Mouse (Mus musculus) cortical plate, adult 2 months (tissue): ENCODE data around the gene Itpkc. TPM values are rescaled to one million over a fixed set of nuclear protein-coding genes. Genes with fewer than 3 reads are reported as not detected.

Experiments used
- H3K27ac ChIP-seq: fragments of 200-500 bp; 2 replicates; pipeline ENCODE4 v1.5.1; 2012; ENCODE audit warnings: low read length, control low read depth, inconsistent platforms; ENCODE audit not compliant: insufficient read depth
- H3K4me1 ChIP-seq: fragments of 200-500 bp; 2 replicates; pipeline ENCODE4 v1.6.1; 2011; ENCODE audit warnings: low read length; ENCODE audit not compliant: control insufficient read depth, insufficient read depth
- H3K4me3 ChIP-seq: fragments of 200-500 bp; 2 replicates; pipeline ENCODE4 v1.5.1; 2011; ENCODE audit warnings: mild to moderate bottlenecking, low read length, control low read depth; ENCODE audit not compliant: insufficient read depth
- CTCF ChIP-seq: fragments of 200-500 bp; IDR thresholded peaks from 2 replicates; pipeline ENCODE4 v1.5.1; 2011; ENCODE audit warnings: mild to moderate bottlenecking, control low read depth, low read length; ENCODE audit not compliant: insufficient read depth; ENCODE audit errors: extremely low read depth
- POLR2A ChIP-seq: fragments of 200-500 bp; IDR thresholded peaks from 2 replicates; pipeline ENCODE4 v1.6.1; 2011; ENCODE audit warnings: mild to moderate bottlenecking, low read length, control low read depth; ENCODE audit not compliant: insufficient read depth; ENCODE audit errors: extremely low read depth
- polyA plus RNA-seq: library from polyadenylated mRNA; depleted of rRNA; stranded (reverse); fragments of >200 nt; gene quantifications from 2 replicates; pipeline ENCODE4 v1.2.3, GENCODE M21; 2012

The Itpkc gene
- polyA plus RNA-seq, 1 experiment = 6.8 TPM

GRCm38 (mm10) chr7:27197634-27198033 lies 30.8 kb downstream of the Itpkc start:
- H3K4me3 ChIP-seq = no peak overlapping the region
- no peak overlapping the region for H3K27ac ChIP-seq
- TF ChIP-seq POLR2A = no peak
- no peak for TF ChIP-seq CTCF
- H3K4me1 ChIP-seq = peaks cover 9% of the 10 kb centered on the region

- TF ChIP-seq CTCF = no peak
- TF ChIP-seq POLR2A = no peak
- Histone ChIP-seq H3K4me1 (peaks cover 9% of the 10 kb centered on the region), H3K4me3 (no peak overlapping the region), H3K27ac (no peak overlapping the region)
Observed at GRCm38 (mm10) chr7:27197136-27197535, 31.3 kb downstream of the Itpkc start.

GRCm38 (mm10) chr7:27195681-27196611 lies 32.5 kb downstream of the Itpkc start, which contains the start of the genes BC024978 and Snrpa:
BC024978 (plus strand) TSS chr7:27195781.
Snrpa (minus strand) TSS chr7:27196271.
- peaks cover 9% of the 10 kb centered on the region for H3K4me1 ChIP-seq
- peak within 1 kb of the TSS; percentile 91 for H3K27ac ChIP-seq
- peak within 1 kb of the TSS; percentile 57 for H3K4me3 ChIP-seq
- TF ChIP-seq POLR2A = peak; percentile 21; the same call in 1 of the 2 replicates
- no peak for TF ChIP-seq CTCF

- no peak for TF ChIP-seq CTCF
- TF ChIP-seq POLR2A = no peak
- no peak overlapping the region for H3K27ac ChIP-seq
- peaks cover 9% of the 10 kb centered on the region for H3K4me1 ChIP-seq
- no peak overlapping the region for H3K4me3 ChIP-seq
Observed at GRCm38 (mm10) chr7:27193731-27194130, 34.7 kb downstream of the Itpkc start.

- H3K4me3 ChIP-seq = no peak overlapping the region
- H3K27ac ChIP-seq = no peak overlapping the region
- peaks cover 9% of the 10 kb centered on the region for H3K4me1 ChIP-seq
- TF ChIP-seq POLR2A (no peak), CTCF (no peak)
Observed at GRCm38 (mm10) chr7:27192434-27192833, 36.0 kb downstream of the Itpkc start.

- H3K27ac ChIP-seq = no peak overlapping the region
Observed at GRCm38 (mm10) chr7:27189271-27189931, 39.1 kb downstream of the Itpkc start.

GRCm38 (mm10) chr7:27185986-27186385 lies 42.5 kb downstream of the Itpkc start:
- Histone ChIP-seq H3K4me1 (no peaks in the 10 kb centered on the region), H3K27ac (no peak overlapping the region), H3K4me3 (no peak overlapping the region)
- TF ChIP-seq POLR2A (no peak), CTCF (no peak)

More at GRCm38 (mm10) chr7:27189271-27189931, 39.1 kb downstream of the Itpkc start:
- H3K4me3 ChIP-seq = no peak overlapping the region
- no peak for TF ChIP-seq POLR2A
- TF ChIP-seq CTCF = no peak
- peaks cover 5% of the 10 kb centered on the region for H3K4me1 ChIP-seq

- TF ChIP-seq CTCF (peak; percentile 54), POLR2A (no peak)
- no peak overlapping the region for H3K4me3 ChIP-seq
Observed at GRCm38 (mm10) chr7:27184964-27185363, 43.5 kb downstream of the Itpkc start.

GRCm38 (mm10) chr7:27182498-27182897 lies 46.0 kb downstream of the Itpkc start:
- peaks cover 3% of the 10 kb centered on the region for H3K4me1 ChIP-seq
- no peak overlapping the region for H3K4me3 ChIP-seq
- no peak for TF ChIP-seq CTCF
- TF ChIP-seq POLR2A = no peak
- no peak overlapping the region for H3K27ac ChIP-seq

More at GRCm38 (mm10) chr7:27184964-27185363, 43.5 kb downstream of the Itpkc start:
- no peak overlapping the region for H3K27ac ChIP-seq
- H3K4me1 ChIP-seq = no peaks in the 10 kb centered on the region

GRCm38 (mm10) chr7:27180837-27181695 lies 47.4 kb downstream of the Itpkc start, which contains the start of the genes Gm21983 and Mia:
Gm21983 (minus strand) TSS chr7:27181086.
Mia (minus strand) TSS chr7:27181157.
- no peak within 1 kb of the TSS for H3K27ac ChIP-seq
- H3K4me1 ChIP-seq = peaks cover 3% of the 10 kb centered on the region
- no peak within 1 kb of the TSS for H3K4me3 ChIP-seq
- TF ChIP-seq CTCF (no peak), POLR2A (no peak)
